Mouse (Mus musculus): ENCODE measurements around the gene Syne3. TPM values are rescaled to one million over a fixed set of nuclear protein-coding genes. Genes with fewer than 3 reads are reported as not detected.

The Syne3 gene
- polyA plus RNA-seq, 1 experiment, result 3.0 TPM

DNA sequence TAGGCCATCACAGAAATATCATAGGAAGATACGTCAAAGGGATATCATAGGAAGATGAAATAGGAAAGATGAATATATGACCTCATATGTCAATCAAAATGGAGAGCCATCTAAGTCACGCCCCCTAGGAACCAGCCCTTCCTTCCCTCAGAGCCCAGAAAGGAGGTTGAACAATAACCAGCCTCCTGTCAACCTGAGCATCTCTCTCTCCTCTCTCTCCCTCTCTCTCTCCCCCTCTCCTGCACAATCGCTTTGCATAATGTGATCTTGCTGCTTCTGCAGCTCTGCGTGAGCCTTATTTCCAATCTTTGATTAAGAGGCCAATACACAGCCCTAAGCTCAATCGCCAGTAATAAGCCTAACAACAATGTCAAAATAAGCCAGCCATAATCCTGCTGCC is 84.6 kb downstream of the Syne3 start:
- no peak for DNase-seq (ENCODE audit: low spot score)

DNA sequence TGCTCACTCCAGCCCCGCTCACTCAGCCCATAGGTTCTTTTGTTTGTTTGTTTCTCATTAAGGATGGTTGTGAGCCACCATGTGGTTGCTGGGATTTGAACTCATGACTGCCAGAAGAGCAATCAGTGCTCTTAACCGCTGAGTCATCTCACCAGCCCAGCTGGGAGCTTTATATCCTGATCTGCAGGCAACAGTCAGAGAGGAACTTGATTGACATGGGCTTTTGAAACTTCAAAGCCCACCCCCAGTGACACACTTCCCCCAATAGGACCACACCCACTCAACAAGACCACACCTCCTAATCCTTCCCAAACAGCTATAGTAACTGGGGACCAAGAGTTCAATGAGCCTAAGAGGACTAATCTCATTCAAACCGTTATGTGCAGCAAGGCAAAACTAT is 85.1 kb downstream of the Syne3 start:
- DNase-seq (ENCODE audit: low spot score), result no peak

DNA sequence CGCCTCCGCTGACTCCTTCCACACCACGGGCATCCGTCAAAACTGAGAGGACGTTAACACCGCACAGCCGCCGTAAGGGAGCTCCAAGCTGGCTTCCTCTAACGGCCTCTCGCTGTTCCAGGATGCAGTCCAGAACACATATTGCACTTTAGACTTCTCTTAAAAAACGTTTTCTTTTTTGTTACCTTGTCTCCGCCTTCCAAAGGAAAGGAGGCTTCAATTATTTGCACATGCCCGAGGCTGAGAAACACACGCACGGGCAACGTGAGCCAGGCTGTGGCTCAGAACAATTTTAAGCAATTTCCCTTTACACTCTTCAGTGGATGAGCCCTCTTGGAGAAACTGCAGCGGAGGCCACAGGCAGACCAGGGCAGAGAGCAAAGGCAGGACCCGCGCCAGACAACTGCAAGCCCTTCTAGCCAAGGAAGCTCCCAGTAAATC is 85.6 kb downstream of the Syne3 start:
- DNase-seq (ENCODE audit: low spot score), result no peak

DNA sequence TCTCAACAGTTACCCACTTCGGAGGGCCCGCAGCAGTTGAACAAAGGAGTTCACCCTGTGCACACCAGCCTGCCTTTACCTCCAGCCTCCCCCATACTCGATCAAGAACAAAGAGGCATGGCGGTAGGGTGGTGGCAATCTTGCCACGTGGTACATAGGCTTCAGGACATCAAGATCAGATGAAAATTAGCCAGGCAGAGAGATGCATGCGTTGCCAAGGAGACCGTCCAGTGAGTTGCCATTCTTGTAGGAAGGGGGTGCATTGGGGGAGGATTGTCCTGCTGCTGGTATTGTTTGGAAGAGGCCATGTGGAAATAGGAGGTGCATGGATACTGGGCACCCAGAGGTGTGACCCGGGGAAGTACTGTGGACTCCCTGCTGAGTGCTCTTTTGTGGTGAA is 87.0 kb downstream of the Syne3 start:
- DNase-seq (ENCODE audit: low spot score), result no peak

DNA sequence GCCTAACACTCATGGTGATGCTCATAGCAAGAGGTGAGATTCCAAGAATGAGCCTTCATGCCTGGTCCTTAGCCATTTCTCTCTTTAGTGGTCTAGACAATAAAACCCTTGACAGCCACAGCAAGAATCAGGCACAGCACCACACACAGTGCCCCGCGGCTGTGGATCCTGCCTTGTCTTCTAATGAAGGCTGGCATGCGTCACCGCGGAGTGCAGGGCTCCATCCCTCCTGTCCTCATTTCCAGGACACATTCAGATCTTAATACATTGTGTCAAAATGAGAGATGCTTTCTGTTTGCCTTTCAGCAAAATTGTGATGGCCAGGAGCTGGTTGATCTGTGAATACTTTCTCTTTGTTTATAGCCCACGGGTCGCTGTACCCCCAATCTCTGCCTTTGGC is 88.5 kb downstream of the Syne3 start:
- no peak for DNase-seq (ENCODE audit: low spot score)

DNA sequence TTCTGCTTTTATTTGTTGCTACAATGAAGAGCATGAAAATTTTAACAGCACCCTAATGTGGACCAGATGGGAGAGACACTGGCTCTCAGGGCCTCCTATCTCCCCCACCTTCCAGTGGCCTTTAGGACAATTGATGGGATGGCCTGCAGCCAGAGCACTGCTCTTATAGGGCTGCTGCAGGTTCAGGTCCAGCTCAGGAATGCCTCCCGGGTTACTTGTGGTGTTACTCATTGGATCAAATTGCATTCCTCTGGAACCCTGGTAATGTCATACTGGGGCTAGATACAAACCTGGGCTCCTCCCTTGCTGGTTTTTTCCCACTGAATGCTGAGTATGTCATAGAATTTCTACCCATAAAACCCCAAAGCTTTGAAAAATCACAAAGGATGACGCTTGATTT is 90.4 kb downstream of the Syne3 start:
- DNase-seq (ENCODE audit: low spot score), result no peak

DNA sequence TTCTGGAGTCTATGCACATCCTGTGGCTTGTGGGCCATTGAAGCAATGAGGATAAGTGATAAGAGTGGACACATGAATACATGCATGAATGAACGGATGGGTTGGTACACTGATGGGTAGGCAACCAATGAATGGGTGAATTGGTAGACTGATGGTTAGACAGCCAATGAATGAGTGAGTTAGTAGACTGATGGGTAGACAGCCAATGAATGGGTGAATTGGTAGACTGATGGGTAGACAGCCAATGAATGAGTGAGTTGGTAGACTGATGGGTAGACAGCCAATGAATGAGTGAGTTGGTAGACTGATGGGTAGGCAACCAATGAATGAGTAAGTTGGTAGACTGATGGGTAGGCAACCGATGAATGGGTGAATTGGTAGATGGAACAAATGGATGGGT is 91.7 kb downstream of the Syne3 start:
- no peak for DNase-seq (ENCODE audit: low spot score)

DNA sequence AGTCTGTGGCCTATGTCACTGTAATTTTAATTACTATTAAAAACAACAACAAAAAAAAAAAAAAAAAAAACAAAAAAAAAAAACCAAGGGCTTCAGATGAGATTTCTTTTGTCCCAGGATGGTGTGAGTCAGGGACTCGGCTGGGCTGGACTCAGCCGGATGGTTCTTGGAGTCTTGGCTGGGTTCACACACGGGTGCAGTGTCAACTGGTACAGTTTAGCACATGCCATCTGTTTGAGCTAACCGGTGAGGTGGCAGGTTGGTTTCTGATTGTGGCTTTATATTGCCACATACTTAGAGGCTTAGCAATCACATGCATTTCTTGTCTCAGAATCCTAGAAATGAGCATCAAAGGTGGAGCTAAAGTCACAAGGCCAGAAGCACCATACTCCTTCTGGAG is 92.3 kb downstream of the Syne3 start:
- no peak for DNase-seq (ENCODE audit: low spot score)

DNA sequence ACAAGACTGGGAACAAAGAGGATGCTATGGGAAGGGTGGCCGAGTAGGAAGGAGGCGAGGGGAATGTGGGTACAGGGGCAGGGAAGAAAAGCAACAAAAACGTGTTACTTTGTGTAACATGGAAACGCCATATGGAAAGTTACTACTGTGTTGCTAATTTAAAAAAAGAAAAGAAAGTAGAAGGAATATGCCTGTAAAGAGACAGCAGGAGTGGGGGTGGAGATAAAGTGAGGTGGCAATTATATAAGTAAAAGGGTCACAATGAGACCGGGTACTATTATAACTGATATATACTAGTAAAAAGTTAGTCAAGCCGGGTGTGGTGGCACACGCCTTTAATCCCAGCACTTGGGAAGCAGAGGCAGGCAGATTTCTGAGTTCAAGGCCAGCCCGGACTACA is 92.8 kb downstream of the Syne3 start:
- no peak for DNase-seq (ENCODE audit: low spot score)

DNA sequence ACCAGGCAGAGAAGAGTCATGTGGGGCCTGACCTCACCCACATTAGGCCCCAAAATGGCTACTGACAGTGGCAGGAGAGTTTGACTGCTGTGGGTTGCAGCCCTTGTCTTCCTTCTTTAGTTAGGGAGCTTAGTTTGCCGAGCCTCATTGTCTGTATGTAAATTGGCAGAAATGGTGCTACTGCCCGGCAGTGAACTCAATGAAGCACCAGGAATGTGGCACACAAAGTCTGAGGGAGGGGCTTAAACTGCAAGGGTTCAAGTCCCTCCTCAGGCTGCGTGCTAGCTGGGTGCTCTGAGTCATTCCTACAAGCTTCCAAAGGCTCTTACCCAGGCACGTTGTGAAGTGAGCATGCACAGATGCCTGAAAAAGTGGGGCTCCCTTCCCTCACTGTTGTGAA is 93.9 kb downstream of the Syne3 start:
- no peak for DNase-seq (ENCODE audit: low spot score)

DNA sequence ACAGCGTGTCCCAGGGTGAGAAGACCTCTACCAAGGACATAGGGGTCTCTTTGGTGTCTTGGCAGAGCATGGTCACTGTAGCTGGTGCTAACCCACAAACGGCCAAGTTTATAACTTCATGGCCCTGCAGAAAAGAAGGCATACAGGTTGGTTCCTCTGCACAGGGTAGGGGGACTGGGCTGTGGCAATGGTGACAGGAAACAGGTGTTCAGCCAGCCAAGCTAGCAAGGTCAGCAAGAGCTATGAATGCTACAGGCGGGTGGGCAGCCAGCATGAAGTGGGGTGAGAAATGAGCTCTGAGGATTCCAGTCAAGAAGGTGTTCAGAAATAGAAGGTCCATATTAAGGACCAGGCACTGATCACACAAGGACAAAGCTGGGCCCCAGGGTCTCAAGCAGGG is 96.6 kb downstream of the Syne3 start:
- no peak for DNase-seq (ENCODE audit: low spot score)

DNA sequence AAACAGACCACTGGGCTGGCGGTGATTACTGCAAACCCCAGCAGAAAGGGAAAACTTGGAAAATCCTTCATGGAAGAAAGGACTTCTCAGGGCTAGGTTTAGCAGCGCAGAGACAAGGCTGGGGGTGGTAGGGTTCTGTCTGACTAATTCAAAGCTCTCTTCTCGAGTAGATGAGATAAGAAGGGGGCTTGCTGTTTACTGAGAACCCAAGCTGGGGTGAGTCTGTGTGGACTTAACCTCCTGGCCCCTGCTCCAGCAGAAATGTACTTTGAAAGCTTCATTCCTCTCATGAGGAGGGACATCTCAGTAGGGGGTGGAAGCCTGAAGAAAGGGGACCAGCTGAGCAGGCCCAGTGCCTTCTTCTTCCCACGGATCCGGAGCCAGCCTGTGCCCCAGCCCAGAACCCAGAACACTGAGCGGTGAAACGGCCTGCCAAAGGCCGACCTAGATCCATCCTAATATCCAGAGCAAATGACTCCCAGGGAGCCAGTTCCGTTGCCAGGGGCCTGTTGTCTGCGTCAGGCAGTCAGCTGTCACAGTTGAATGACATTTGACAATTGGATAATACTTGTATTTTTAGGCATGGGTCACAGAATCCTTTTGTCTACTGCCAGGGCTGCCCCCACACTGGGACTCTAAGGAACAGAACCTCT is 97.2 kb downstream of the Syne3 start:
- no peak for DNase-seq (ENCODE audit: low spot score)

DNA sequence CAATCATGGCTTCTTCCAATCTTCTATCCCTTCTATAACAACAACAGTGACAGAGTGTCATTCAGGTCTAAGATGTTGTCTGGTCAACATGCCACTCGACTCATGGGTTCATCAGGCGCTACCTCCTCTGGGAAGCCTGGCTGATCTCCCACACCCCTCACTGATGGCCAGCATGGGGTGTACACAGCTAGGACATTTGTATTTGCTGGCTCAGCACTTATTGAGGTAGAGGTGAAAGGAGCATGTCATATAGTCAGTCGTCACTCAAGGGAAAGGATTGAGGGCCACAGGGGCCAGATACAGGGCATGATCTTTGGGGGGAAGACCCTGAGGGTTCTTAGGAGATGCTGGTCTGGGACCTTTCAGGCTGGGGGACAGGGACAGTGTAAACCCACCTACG is 99.9 kb downstream of the Syne3 start:
- no peak for DNase-seq (ENCODE audit: low spot score)

DNA sequence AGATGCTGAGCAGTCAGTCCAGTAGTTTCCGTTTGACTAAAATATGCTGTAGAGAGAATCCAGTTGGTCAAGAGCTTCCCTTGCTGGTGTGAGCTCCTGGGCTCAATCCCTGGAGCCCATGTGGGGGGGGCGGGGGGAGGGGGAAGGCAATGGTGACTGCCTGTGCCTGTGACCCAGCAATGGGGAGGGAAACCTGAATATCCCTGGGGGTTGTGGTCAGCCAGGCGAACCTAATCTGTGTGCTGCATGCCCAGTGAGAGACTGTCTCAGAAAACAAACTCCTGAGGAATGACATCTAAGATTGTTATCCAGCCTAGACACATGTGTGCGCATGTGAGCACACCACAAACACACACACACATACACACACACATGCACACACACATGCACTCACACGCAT is 100.6 kb downstream of the Syne3 start:
- DNase-seq (ENCODE audit: low spot score), result no peak

DNA sequence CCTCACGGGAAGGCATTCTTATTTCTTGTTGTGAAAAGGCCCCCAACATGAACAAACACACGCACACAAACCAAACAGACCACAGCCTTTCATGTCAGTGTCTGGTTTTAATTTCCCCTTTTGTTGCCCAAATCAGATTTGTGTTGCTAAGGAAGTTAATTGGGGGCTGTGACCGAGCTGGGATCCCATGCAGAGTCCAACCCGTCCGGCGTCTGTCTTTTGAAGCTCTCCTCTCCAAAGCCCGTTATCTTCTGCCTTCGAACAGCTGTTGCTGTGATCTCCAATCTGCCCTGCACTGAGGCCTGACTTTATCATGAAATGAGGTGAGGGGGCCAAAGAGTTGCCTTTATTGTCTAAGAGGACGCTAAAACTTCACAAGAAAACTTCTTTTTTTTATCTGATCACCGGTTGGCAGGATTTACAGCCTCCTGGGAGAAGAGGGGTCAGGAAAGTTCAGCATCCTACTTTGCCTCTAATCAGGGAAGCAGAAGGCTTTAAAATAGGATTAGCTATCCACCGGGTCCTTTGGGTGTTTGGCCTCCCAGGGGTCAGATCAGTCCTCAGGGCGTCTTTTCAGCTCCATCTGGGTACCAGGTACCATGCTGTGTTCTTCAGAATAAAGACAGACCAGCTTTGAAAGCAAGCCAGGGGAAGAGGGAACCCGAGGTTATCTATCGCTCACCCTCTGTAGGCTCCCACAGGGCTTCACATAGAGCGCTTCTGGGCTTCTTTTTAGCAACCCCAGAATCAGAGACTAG is 101.4 kb downstream of the Syne3 start:
- no peak for DNase-seq (ENCODE audit: low spot score)

DNA sequence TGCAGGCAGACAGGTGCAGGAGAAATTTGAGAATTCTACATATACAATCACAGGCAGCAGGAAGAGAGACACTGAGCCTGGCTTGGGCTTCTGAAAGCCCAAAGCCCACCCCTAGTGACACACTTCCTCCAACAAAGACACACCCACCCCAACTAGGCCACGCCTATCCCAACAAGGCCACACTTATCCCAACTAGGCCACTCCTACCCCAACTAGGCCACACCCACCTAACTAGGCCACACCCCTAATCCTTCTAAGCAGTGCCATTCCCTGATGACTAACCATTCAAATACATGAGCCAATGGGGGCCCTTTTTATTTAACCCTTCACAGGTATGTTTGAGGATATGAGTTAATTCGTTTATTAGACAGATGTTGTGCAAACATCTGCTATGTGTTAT is 102.5 kb downstream of the Syne3 start:
- DNase-seq (ENCODE audit: low spot score), result no peak

DNA sequence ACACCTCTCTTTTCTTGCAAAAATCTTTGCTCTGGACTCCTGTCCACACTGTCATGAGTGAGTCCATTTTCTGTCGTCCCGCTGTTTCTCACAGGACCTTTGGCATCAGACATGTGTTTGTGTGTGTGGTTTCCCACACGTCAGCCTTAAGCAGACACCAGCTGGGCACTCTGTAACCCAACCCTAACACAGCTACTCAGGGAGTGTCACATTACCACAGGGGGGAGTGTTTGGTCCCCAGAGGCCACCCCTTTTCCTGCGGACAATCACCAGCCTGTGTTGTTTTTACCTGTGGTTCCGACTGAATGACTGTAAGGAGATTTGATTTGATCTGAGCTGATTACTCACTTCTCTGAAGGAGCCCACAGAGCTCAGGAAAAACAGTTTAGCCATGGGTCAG is 105.5 kb downstream of the Syne3 start:
- no peak for DNase-seq (ENCODE audit: low spot score)

DNA sequence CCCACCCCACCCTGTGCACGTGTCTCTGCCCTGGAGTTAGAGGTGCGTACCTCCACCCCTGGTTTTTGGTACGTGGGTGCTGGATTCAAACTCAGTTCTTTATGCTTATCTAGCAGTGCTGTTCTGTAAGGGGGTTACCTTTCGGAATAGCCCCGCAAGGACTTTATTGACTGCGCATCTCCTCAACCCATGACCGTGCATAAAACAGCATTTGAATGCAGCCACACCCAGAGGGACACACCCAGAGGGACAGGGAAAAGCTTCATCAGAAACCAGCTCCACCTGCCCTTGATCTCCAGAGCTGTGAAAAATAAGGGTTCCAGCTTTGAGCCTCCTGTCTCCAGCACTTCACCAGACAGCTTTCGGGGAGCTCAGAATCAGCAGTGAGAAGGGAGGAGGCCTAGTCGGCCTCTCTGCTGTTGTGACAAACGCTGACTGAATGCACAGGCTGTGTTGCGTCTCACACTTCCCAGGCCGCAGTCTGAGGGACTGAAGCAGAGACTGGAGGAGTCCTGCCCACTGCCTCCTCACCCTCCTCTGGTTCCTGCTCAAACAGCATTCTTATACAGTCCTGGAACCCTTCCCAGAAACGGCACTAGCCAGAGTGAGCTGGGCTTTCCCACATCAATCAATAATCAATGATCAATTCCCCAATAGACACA is 107.1 kb downstream of the Syne3 start:
- DNase-seq (ENCODE audit: low spot score), result no peak

DNA sequence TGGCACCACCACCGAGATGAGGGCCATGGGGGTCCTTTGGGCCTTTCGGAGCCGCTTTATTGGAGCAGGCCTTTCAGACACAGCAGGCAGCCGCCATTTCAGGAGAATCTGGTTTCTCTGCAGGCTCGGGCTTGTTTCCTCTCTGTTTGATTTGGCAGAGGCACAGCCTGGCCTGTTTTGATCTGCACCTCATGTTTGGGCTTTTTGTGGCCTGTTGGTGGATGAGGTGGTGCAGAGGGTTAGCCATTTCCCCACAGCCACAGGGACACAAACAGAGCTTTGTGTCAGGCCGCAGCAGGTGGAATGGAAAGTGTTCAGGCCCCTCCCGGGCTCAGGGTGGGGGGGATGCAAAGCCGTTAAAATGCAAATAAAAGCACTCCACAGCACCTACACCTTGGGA is 108.3 kb downstream of the Syne3 start:
- DNase-seq (ENCODE audit: low spot score), result peak; percentile 42

DNA sequence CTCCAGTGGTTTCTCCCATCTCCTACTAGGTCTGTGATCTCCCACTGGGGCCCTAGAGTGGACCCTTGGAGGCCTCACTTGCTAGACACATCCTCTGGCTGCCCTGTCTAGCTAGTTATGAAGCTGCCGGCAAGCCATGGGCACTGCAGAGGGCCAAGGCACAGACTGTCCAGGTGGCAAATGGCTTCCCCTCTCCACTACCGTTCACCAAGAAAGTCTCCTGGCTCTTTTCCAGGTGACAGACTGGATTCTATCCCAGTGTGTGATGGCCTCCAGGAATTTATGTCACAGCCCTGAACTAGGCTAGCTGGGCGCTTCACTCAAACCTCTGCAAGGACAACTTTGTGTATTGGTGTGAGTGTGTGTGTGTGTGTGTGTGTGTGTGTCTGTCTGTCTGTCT is 109.8 kb downstream of the Syne3 start:
- no peak for DNase-seq (ENCODE audit: low spot score)

DNA sequence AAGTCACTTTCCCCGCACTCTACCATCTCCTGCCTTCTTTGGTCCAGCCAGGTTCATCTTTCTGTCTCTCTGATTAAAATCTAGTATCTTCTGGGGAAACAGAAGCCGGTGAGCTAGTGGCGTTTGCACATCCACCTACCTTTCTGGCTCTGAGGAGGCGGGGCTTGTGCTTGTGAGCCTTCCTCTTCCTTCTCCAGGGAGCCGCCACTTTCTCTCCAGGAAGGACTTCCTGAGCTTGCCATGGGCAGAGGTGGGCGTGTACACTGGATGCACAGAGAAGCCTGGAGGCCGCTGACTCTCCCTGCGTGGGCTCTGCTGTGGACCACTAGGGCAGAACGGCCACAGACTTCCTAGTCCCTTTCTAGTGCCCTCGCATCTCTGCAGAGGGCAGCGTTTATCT is 110.4 kb downstream of the Syne3 start:
- DNase-seq (ENCODE audit: low spot score), result no peak

DNA sequence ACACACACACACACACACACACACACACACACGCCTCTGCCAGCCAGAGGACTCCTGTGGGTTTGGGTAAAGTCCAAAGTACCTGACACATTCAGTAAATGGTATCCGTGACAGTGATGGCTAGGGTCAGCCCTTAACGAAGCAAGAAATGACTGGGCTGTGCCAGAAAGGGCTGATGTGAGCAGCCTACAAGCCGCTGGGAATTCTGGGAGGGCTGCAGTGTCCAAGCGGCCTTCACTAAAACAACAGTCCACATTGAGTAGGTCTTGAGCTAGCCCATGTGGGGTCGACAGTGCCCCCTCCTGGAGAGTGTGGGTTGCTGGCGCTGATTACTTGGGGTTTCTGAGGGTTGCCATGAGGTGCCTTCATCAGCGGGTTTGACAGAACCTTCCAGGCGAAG is 110.9 kb downstream of the Syne3 start:
- DNase-seq (ENCODE audit: low spot score), result no peak

DNA sequence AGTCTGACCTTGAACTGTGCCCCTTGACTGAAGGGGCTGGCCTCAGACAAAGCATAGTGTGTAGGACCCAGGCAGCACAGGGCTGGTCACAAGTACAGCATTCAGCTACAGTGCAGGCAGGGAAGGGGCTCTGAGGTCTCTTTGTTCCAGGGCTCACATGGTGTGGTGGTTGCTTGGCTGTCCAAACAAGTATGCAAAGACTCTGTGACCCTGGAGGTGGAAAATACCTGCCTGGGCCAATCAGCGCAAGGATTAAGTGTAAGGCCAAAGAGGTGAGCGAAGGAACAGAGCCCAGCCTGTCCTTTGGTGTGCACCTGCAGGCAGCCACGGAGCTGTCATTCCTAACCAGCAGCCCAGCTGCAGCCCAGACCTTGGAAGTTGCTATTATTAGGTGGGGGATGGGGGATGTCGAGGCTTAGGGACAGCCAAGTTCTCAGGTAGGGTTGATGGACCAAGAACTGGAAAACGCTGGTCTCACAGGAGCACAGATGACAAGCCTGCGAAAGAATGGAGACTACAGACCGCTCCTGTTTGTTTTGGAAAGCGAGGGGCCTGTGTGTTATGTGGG is 112.5 kb downstream of the Syne3 start:
- DNase-seq (ENCODE audit: low spot score), result no peak

Measured in urinary bladder, adult 2 months (tissue).